Mouse (Mus musculus) myocyte (in vitro differentiated cells): ENCODE measurements around the gene Tll2. TPM values are rescaled to one million over a fixed set of nuclear protein-coding genes. Genes with fewer than 3 reads are reported as not detected.

ENCODE experiments used
- H3K27me3 ChIP-seq: one replicate; pipeline ENCODE4 v1.6.1; 2011; ENCODE audit not compliant: control insufficient read depth, insufficient read depth, insufficient read length
- H3K36me3 ChIP-seq: one replicate; pipeline ENCODE4 v1.6.1; 2011; ENCODE audit not compliant: control insufficient read depth, insufficient read depth
- H3K4me2 ChIP-seq: one replicate; pipeline ENCODE4 v1.6.1; 2011; ENCODE audit warnings: low read depth, control low read depth
- H3K4me3 ChIP-seq: one replicate; pipeline ENCODE4 v1.5.1; 2011; ENCODE audit warnings: mild to moderate bottlenecking, control low read depth, moderate library complexity
- H3K79me2 ChIP-seq: one replicate; pipeline ENCODE4 v1.6.1; 2011; ENCODE audit not compliant: control insufficient read depth, insufficient read depth
- H3ac ChIP-seq: one replicate; pipeline ENCODE4 v1.6.1; 2011; ENCODE audit not compliant: control insufficient read depth, insufficient read length
- CEBPB ChIP-seq: IDR thresholded peaks from 2 replicates; pipeline ENCODE4 v1.6.1; 2011; ENCODE audit warnings: mild to moderate bottlenecking, moderate library complexity; ENCODE audit not compliant: poor library complexity, insufficient read depth, severe bottlenecking
- E2F4 ChIP-seq: IDR thresholded peaks from one replicate; pipeline ENCODE4 v1.6.1; 2011; ENCODE audit warnings: mild to moderate bottlenecking, control low read depth, moderate library complexity; ENCODE audit not compliant: insufficient read depth
- MAX ChIP-seq: IDR thresholded peaks from one replicate; pipeline ENCODE4 v1.6.1; 2011; ENCODE audit warnings: low read depth, mild to moderate bottlenecking, control low read depth
- MYOD1 ChIP-seq, 3 experiments: IDR thresholded peaks; one replicate each; pipeline ENCODE4 v1.6.1; 2011; ENCODE audit warnings: control low read depth in 2 of 3, low read depth in 2 of 3, mild to moderate bottlenecking in 2 of 3, moderate library complexity in 1 of 3; ENCODE audit not compliant: insufficient read length in 2 of 3, control insufficient read depth in 1 of 3
- MYOG ChIP-seq, 3 experiments: IDR thresholded peaks; one replicate each; pipeline ENCODE4 v1.6.1; 2011; ENCODE audit warnings: control low read depth in 2 of 3, low read depth in 2 of 3, mild to moderate bottlenecking in 2 of 3; ENCODE audit not compliant: insufficient read length in 2 of 3, control insufficient read depth in 1 of 3, insufficient read depth in 1 of 3
- POLR2A ChIP-seq: IDR thresholded peaks from one replicate; pipeline ENCODE4 v1.6.1; 2011; ENCODE audit warnings: low read depth, mild to moderate bottlenecking, control low read depth, moderate library complexity; ENCODE audit not compliant: insufficient read length
- POLR2AphosphoS2 ChIP-seq: IDR thresholded peaks from one replicate; pipeline ENCODE4 v1.6.1; 2011; ENCODE audit warnings: low read depth, control low read depth; ENCODE audit not compliant: insufficient read length
- REST ChIP-seq: IDR thresholded peaks from one replicate; pipeline ENCODE4 v1.6.1; 2011; ENCODE audit warnings: mild to moderate bottlenecking, control low read depth, moderate library complexity; ENCODE audit not compliant: insufficient read depth, insufficient read length
- SRF ChIP-seq: IDR thresholded peaks from one replicate; pipeline ENCODE4 v1.6.1; 2011; ENCODE audit warnings: low read depth; ENCODE audit not compliant: control insufficient read depth, insufficient read length
- TCF12 ChIP-seq: IDR thresholded peaks from one replicate; pipeline ENCODE4 v1.6.1; 2011; ENCODE audit warnings: mild to moderate bottlenecking, control low read depth; ENCODE audit not compliant: poor library complexity, insufficient read depth, severe bottlenecking
- TCF3 ChIP-seq: IDR thresholded peaks from one replicate; pipeline ENCODE4 v1.6.1; 2011; ENCODE audit warnings: low read depth, control low read depth; ENCODE audit not compliant: insufficient read length
- USF1 ChIP-seq: IDR thresholded peaks from one replicate; pipeline ENCODE4 v1.6.1; 2011; ENCODE audit warnings: low read depth, mild to moderate bottlenecking, control low read depth, moderate library complexity
- polyA plus RNA-seq: library from polyadenylated mRNA; unstranded; fragments of >200 nt; fragmentation: generic; extraction: Trizol; gene quantifications from one replicate; pipeline ENCODE4 v1.2.1, GENCODE M21; 2012; ENCODE audit warnings: missing spikeins

The Tll2 gene
- polyA plus RNA-seq, 1 experiment: not detected

DNA sequence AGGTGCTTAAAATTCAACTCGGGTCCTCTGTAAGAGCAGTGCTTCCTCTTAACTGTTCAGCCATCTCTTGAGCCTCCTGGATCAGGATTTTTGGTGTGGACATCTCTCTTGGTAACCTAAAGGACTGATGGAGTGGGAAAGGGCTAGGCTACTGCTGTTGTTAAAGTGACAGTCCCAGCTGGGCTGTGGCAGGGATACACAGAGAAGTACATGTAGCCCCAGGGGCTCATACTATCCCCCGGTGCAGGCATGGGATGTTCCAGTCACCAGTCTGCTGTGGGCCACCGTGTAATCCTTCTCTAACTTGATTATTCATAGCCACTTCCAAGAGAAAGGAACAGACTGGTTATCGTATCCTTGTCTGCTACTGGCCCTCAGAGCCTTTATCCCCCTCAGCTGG, 109.6 kb downstream of the Tll2 start:
- H3K79me2 ChIP-seq: no peaks in the 10 kb centered on the region
- peaks cover 59% of the 10 kb centered on the region for H3K27me3 ChIP-seq
- H3K4me2 ChIP-seq: no peak overlapping the region
- H3ac ChIP-seq: no peak overlapping the region
- TF ChIP-seq POLR2A (no peak), E2F4 (no peak), SRF (no peak), TCF12 (no peak)
- no peak overlapping the region for H3K4me3 ChIP-seq
- H3K36me3 ChIP-seq: no peaks in the 10 kb centered on the region

DNA sequence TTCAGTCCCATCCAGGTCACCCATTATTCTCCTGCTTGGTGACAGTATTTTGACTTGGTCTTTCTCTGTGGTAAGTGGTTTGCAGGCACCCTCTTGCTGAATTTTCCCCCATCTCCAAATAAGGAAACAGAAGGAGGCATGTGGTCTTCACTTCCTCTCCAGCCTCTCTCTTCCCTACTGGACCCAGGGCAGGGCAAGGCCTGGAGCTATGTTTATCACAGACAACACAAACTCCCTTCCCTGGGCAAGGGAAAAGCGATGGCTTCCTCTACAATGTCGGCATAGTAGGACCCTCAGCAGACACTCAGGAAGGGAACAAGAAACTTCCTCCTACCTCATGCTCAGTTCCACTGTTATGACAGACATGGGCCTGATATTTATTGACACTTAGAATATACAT, 114.7 kb downstream of the Tll2 start:
- H3K79me2 ChIP-seq: no peaks in the 10 kb centered on the region
- H3K4me2 ChIP-seq: no peak overlapping the region
- TF ChIP-seq REST (no peak), MYOG (IDR thresholded peaks at IDR 0.05; ENCODE audit: control insufficient read depth in 1 of 3, insufficient read depth in 1 of 3, insufficient read length in 2 of 3, low read depth in 2 of 3) (no peak), SRF (no peak), TCF3 (no peak), POLR2AphosphoS2 (no peak), MYOD1 (IDR thresholded peaks at IDR 0.05; ENCODE audit: control insufficient read depth in 1 of 3, insufficient read length in 2 of 3, low read depth in 2 of 3) (no peak), USF1 (no peak), MAX (no peak), TCF12 (no peak), CEBPB (no peak), E2F4 (no peak), POLR2A (no peak)
- no peak overlapping the region for H3ac ChIP-seq
- H3K4me3 ChIP-seq: no peak overlapping the region
- H3K36me3 ChIP-seq: no peaks in the 10 kb centered on the region
- H3K27me3 ChIP-seq: peaks cover 50% of the 10 kb centered on the region

DNA sequence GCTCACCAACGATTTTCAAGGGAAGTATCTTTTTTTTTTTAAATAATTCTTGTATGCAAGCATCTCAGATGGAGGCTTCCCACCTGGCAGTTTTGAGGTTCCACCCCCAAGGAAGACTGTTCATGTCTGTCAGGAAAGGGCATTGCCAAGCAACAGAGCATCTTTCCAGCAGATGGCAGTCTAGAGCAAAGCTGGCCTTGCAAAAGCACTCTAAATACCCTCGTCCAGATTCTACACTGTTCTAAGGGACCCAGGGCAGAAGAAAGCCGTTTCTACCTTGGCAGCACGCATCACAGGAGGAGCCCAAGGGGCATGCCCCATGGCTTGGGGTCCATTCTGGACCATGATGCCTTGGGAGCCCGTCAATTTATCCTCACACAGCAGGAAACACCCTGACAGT, 116.8 kb downstream of the Tll2 start:
- H3K4me2 ChIP-seq: no peak overlapping the region
- H3K4me3 ChIP-seq: no peak overlapping the region
- TF ChIP-seq USF1 (no peak), REST (no peak), TCF3 (no peak), MAX (no peak), SRF (no peak), TCF12 (no peak), POLR2A (no peak), POLR2AphosphoS2 (no peak), E2F4 (no peak), CEBPB (no peak), MYOD1 (IDR thresholded peaks at IDR 0.05; ENCODE audit: control insufficient read depth in 1 of 3, insufficient read length in 2 of 3, low read depth in 2 of 3) (no peak), MYOG (IDR thresholded peaks at IDR 0.05; ENCODE audit: control insufficient read depth in 1 of 3, insufficient read depth in 1 of 3, insufficient read length in 2 of 3, low read depth in 2 of 3) (no peak)
- no peaks in the 10 kb centered on the region for H3K36me3 ChIP-seq
- H3K79me2 ChIP-seq: no peaks in the 10 kb centered on the region
- no peak overlapping the region for H3ac ChIP-seq
- peaks cover 47% of the 10 kb centered on the region for H3K27me3 ChIP-seq

DNA sequence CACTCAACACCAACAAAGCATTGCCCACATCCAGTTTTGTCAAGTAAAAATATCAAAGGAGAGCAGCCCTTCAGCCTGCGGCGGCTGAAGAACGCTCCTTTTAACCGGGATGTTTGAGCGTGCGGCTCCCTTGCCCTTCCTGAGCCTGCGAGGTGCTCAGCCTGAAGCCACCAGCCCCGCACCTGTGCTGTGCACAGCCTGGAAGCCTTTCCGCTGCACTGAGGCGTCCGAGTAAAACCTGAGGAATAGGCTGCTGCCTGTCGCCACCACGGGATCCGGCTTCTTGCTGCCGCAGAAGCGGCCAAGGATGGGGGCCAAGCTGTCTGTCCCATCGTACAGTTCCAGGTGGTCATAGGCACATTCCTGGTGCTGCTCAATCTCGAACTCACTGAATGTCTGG, 118.1 kb downstream of the Tll2 start:
- no peaks in the 10 kb centered on the region for H3K36me3 ChIP-seq
- H3K4me2 ChIP-seq: no peak overlapping the region
- TF ChIP-seq E2F4 (no peak), POLR2A (no peak), POLR2AphosphoS2 (no peak), MYOD1 (IDR thresholded peaks at IDR 0.05; ENCODE audit: control insufficient read depth in 1 of 3, insufficient read length in 2 of 3, low read depth in 2 of 3) (no peak), CEBPB (no peak), USF1 (no peak), SRF (no peak), MYOG (IDR thresholded peaks at IDR 0.05; ENCODE audit: control insufficient read depth in 1 of 3, insufficient read depth in 1 of 3, insufficient read length in 2 of 3, low read depth in 2 of 3) (no peak), TCF3 (no peak), REST (no peak), MAX (no peak), TCF12 (no peak)
- H3K4me3 ChIP-seq: no peak overlapping the region
- H3K27me3 ChIP-seq: peaks cover 61% of the 10 kb centered on the region
- no peaks in the 10 kb centered on the region for H3K79me2 ChIP-seq
- H3ac ChIP-seq: no peak overlapping the region

DNA sequence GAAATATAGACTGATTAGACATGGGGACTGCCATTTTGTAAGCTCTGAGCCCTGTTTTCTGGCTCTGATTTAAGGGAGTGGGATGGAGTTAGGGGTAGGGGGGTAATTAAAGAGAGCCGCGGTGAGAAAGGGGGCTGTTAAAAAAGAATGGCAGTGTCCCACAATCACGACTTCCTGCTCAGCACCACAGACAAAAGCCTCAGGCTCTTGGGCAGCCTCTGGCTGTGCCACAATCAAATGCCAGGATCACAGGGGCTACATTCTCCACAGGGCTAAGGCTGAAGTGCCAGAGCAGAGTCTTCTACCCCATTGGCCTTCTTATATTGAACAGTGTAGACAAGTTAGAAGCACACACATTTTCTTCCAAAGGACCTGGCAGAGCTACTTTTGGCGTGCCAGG, 118.7 kb downstream of the Tll2 start:
- no peaks in the 10 kb centered on the region for H3K79me2 ChIP-seq
- no peak overlapping the region for H3K4me2 ChIP-seq
- no peaks in the 10 kb centered on the region for H3K36me3 ChIP-seq
- no peak overlapping the region for H3K4me3 ChIP-seq
- TF ChIP-seq MYOG (IDR thresholded peaks at IDR 0.05; ENCODE audit: control insufficient read depth in 1 of 3, insufficient read depth in 1 of 3, insufficient read length in 2 of 3, low read depth in 2 of 3) (no peak), CEBPB (no peak), TCF3 (no peak), USF1 (no peak), TCF12 (no peak), POLR2AphosphoS2 (no peak), MYOD1 (IDR thresholded peaks at IDR 0.05; ENCODE audit: control insufficient read depth in 1 of 3, insufficient read length in 2 of 3, low read depth in 2 of 3) (no peak), REST (no peak), E2F4 (no peak), MAX (no peak), SRF (no peak), POLR2A (no peak)
- no peak overlapping the region for H3ac ChIP-seq
- H3K27me3 ChIP-seq: peaks cover 65% of the 10 kb centered on the region
